Mouse (Mus musculus) limb, embryonic 14.5 days (tissue): ENCODE results near the gene Itk. TPM values are rescaled to one million over a fixed set of nuclear protein-coding genes. Genes with fewer than 3 reads are reported as not detected.

ENCODE experiments used
- ATAC-seq: fragments of 200-750 bp; cut with Nextera tagmentation; 2 replicates; pipeline ENCODE4 v1.8.0; 2017; ENCODE audit warnings: low read depth, moderate number of reproducible peaks, moderate TSS enrichment; ENCODE audit not compliant: low FRiP score
- DNase-seq: peaks from one replicate; pipeline ENCODE4 v3.0.0-alpha.2; 2015; ENCODE audit warnings: low spot score
- H3K27ac ChIP-seq: fragments of 300-500 bp; sonication (generic); replicated peaks from 2 replicates; pipeline ENCODE4 v1.5.1; 2014; ENCODE audit warnings: low read depth, mild to moderate bottlenecking, low read length, moderate library complexity, mixed read lengths
- H3K27me3 ChIP-seq: fragments of 300-500 bp; sonication (generic); 2 replicates; pipeline ENCODE4 v1.6.1; 2014; ENCODE audit warnings: low read length, mixed read lengths; ENCODE audit not compliant: control insufficient read depth, insufficient read depth
- H3K36me3 ChIP-seq: fragments of 300-500 bp; sonication (generic); 2 replicates; pipeline ENCODE4 v1.6.1; 2014; ENCODE audit warnings: mild to moderate bottlenecking, low read length, moderate library complexity, mixed read lengths; ENCODE audit not compliant: control insufficient read depth, insufficient read depth
- H3K4me1 ChIP-seq: fragments of 300-500 bp; sonication (generic); 2 replicates; pipeline ENCODE4 v1.6.1; 2014; ENCODE audit warnings: antibody characterized with exemption, low read length, mixed read lengths; ENCODE audit not compliant: control insufficient read depth, insufficient read depth
- H3K4me2 ChIP-seq: fragments of 300-500 bp; sonication (generic); replicated peaks from 2 replicates; pipeline ENCODE4 v1.6.1; 2014; ENCODE audit warnings: low read depth, mild to moderate bottlenecking, low read length, moderate library complexity; ENCODE audit not compliant: severe bottlenecking
- H3K4me3 ChIP-seq: fragments of 300-500 bp; sonication (generic); replicated peaks from 2 replicates; pipeline ENCODE4 v1.5.1; 2014; ENCODE audit warnings: low read length
- H3K9ac ChIP-seq: fragments of 300-500 bp; sonication (generic); 2 replicates; pipeline ENCODE4 v1.6.1; 2014; ENCODE audit warnings: mild to moderate bottlenecking, low read depth, low read length, moderate library complexity; ENCODE audit not compliant: severe bottlenecking
- H3K9me3 ChIP-seq: fragments of 300-500 bp; sonication (generic); 2 replicates; pipeline ENCODE4 v1.6.1; 2016; ENCODE audit warnings: low read length; ENCODE audit not compliant: control insufficient read depth
- POLR2A ChIP-seq: fragments of 200-500 bp; IDR thresholded peaks from 2 replicates; pipeline ENCODE4 v1.8.0; 2012; ENCODE audit warnings: inconsistent platforms, mild to moderate bottlenecking, moderate library complexity, borderline replicate concordance; ENCODE audit not compliant: insufficient read depth, insufficient read length; ENCODE audit errors: extremely low read depth
- WGBS: fragments of 180-500 bp; shearing (Covaris S2); extraction: QIAGEN DNeasy Blood & Tissue Kit; methylation state at CpG from one replicate; pipeline ENCODE4 v1.1.7; 2014; 5-methylcytosine and 5-hydroxymethylcytosine counted together
- polyA plus RNA-seq, 2 experiments: library from polyadenylated mRNA; depleted of rRNA in 1 of 2; stranded (reverse) in 1 of 2; unstranded in 1 of 2; fragments of >200 nt; fragmentation: Nextera tagmentation in 1 of 2; extraction: Ambion mirVana in 1 of 2; gene quantifications; 2 replicates each; pipeline versions ENCODE4 v1.2.1 to v1.2.3; 2012 to 2014

Itk gene
- polyA plus RNA-seq, 2 experiments: 0.14 to 0.28 TPM

DNA sequence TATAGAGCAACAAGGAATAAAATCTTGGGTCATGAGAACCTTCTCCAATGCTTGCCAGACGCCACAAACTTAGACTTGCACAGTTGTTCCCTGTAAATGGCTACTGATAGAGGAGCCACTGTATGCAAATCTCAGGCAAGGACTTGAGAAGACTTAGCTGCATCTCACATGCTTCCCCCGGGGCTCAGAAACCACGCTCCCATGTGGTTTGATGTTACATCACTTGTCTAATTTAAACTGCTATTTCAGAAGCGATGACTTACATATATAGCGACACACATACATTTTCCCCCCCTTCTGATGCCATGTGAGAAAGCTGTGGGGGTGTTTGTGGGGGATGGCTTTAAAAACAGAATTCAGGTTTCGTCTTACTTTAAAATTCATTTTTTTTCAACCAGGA is 75.5 kb downstream of the Itk start:
- Histone ChIP-seq H3K27ac (no peak overlapping the region), H3K9me3 (no peaks in the 10 kb centered on the region), H3K27me3 (no peaks in the 10 kb centered on the region), H3K36me3 (no peaks in the 10 kb centered on the region), H3K4me3 (no peak overlapping the region), H3K4me2 (no peak overlapping the region), H3K4me1 (peaks cover 22% of the 10 kb centered on the region), H3K9ac (no peak overlapping the region)
- TF ChIP-seq POLR2A: no peak
- ATAC-seq: no peak
- no peak for DNase-seq
- 67% methylated on average over 6 of the region's 6 CpGs for WGBS

DNA sequence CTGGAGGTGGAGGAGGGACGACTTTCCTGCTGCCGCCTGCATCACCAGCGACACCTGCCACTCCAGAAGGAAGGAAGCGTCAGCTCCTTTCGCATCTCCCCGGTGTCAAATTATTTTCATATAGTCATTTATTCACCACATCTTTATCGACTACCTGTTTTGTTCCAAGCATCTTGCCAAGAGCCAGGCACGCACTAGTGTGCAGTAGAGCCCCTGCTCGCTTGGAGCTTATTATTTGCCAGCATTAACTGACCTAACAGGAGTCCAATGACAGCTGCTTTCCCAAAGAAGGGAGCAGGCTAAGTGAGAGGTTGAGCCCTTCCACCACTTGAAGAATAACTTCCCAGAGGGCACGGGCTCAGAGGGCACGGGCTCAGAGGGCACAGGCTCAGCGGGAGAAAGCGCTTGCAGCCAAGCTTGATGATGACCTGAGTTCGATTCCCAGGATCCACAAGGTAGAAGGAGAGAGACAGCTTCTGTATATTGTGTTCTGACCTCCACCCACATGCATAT is 76.7 kb downstream of the Itk start, which contains the start of gene Cyfip2:
Gene Cyfip2, minus strand, starts transcription at position 337 of the 513 bp plus-strand sequence.
- Histone ChIP-seq H3K27me3 (no peaks in the 10 kb centered on the region), H3K9ac (peak within 1 kb of the TSS; percentile 61), H3K36me3 (no peaks in the 10 kb centered on the region), H3K4me2 (peak within 1 kb of the TSS; percentile 97), H3K4me3 (peak within 1 kb of the TSS; percentile 69), H3K27ac (no peak within 1 kb of the TSS), H3K4me1 (peaks cover 23% of the 10 kb centered on the region), H3K9me3 (no peaks in the 10 kb centered on the region; the same call in 1 of the 2 replicates)
- ATAC-seq: peak; percentile 46; the same call in 1 of the 2 replicates
- WGBS: 9% methylated on average over 12 of the region's 14 CpGs
- DNase-seq: no peak
- no peak for TF ChIP-seq POLR2A

DNA sequence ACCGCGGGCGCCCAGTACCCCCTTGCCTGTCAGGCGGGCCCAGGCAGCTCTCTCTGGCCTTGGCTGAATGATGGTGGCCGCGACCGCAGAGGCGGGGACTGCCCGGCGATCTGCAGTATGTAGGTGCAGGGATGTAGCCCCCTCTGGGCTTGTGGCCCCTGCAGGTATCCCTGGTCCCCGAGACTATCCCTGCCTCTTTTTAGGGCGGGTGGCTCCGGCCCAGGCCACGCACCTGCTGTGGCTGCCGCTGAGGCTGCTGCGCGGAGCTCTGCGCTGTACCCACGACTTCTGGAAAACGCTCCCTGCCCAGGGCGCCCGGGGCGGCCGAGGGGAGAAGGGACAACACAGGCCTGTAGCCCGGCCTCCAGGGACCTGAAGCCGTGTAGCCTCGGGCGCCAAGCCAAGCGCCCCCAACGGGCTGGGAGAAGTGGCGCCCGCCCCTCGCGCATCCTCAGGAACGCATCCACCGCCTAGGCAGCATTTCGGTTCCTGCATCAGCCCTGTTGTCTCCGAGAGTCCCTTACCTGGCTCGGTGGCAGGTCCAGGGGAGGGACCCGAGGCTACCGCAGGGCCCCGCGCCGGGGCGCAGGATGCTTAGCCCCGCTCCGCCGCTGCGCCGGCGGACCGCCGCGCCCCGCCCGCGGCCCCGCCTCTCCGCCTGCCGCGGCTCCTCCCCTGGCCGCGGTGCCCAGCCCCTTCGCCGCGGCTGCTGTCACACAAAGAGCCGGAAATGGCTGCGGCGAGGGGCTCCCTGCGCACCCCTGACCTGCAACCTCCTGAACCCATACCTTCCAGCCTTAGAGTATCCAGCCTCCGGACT is 77.4 kb downstream of the Itk start:
- Histone ChIP-seq H3K9me3 (no peaks in the 10 kb centered on the region; the same call in 1 of the 2 replicates), H3K4me2 (peak overlapping the region; percentile 97), H3K9ac (peak overlapping the region; percentile 61), H3K27ac (no peak overlapping the region), H3K4me3 (peak overlapping the region; percentile 69), H3K27me3 (no peaks in the 10 kb centered on the region), H3K36me3 (no peaks in the 10 kb centered on the region), H3K4me1 (peaks cover 23% of the 10 kb centered on the region)
- DNase-seq (peak; percentile 47), ATAC-seq (peak; percentile 86)
- peak; percentile 23; the same call in 1 of the 2 replicates for TF ChIP-seq POLR2A
- WGBS: under 1% methylated on average over 61 of the region's 71 CpGs

DNA sequence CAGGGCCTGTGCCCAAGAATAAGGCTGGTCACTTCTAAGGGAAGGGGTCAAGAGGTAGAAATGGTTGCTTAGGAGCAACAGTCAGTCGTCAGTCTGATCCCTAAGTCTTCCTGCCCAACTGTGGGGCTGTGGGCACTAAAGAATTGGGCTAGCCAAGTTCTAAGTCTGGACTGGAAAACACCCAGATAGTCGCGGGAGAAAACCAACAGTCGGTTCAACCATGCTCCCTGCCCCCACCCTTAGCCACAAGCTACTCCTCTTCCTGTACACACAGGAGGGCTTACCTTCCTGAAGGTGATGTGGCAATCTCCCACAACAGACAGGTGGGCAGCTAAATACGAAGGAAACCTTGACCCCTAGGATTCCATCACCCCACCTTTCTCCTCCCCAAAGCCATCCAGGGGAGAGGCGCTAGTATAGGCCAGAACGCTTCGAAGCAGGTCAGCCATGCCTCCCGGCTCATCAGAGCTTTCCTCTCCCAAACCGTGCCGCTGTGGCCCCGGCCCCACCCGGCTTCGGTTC is 78.1 kb downstream of the Itk start:
- no peak for TF ChIP-seq POLR2A
- Histone ChIP-seq H3K4me1 (peaks cover 23% of the 10 kb centered on the region), H3K27ac (no peak overlapping the region), H3K27me3 (no peaks in the 10 kb centered on the region), H3K4me3 (peak overlapping the region; percentile 69), H3K36me3 (no peaks in the 10 kb centered on the region), H3K4me2 (peak overlapping the region; percentile 97), H3K9me3 (no peaks in the 10 kb centered on the region; the same call in 1 of the 2 replicates), H3K9ac (peak overlapping the region; percentile 61)
- ATAC-seq (no peak), DNase-seq (no peak)
- 12% methylated on average over 14 of the region's 14 CpGs for WGBS

DNA sequence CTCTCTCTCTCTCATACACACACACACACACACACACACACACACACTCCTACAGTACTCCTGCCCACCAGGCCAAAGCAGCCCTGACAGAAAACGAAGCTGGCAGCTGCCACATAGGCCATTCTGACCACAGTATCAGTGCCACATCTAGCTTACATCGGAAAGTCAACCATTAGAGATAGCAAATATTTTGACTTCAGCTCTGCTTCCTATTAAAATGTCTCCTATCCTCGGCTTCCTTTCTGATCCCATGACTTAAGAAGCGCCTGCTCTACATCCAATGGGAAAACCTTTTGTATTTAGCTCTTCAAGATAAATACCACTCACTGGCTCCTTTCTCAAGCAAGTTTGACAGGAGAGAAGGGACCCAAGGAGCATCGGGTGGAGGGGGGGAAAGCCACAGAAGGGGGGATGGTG is 78.7 kb downstream of the Itk start:
- peaks cover 23% of the 10 kb centered on the region for H3K4me1 ChIP-seq
- H3K36me3 ChIP-seq: no peaks in the 10 kb centered on the region
- no peak overlapping the region for H3K9ac ChIP-seq
- H3K9me3 ChIP-seq: no peaks in the 10 kb centered on the region; the same call in 1 of the 2 replicates
- no peak for TF ChIP-seq POLR2A
- no peaks in the 10 kb centered on the region for H3K27me3 ChIP-seq
- WGBS: 64% methylated on average over 5 of the region's 5 CpGs
- H3K4me2 ChIP-seq: peak overlapping the region; percentile 97
- DNase-seq (no peak), ATAC-seq (no peak)
- H3K27ac ChIP-seq: no peak overlapping the region
- peak overlapping the region; percentile 69; the same call in 1 of the 2 replicates for H3K4me3 ChIP-seq
